Mouse (Mus musculus): ENCODE measurements around the gene Kifc3. TPM values are rescaled to one million over a fixed set of nuclear protein-coding genes. Genes with fewer than 3 reads are reported as not detected.

Kifc3 gene
- 10 to 100 TPM; 22.2 to 23.4 TPM for total RNA-seq (2023)

GRCm38 (mm10) chr8:95202649-95203275, at the start of gene Kifc3:
Kifc3 (minus strand) TSS chr8:95202812.

GRCm38 (mm10) chr8:95080381-95081341, 122.0 kb downstream of the Kifc3 start, which contains the start of gene Katnb1:
Katnb1 (plus strand) TSS chr8:95081186.

GRCm38 (mm10) chr8:95054927-95055510, 147.6 kb downstream of the Kifc3 start, which contains the start of gene Drc7:
Drc7 (plus strand) TSS chr8:95055103.

Other genes starting within 250 kb of the Kifc3 start
- gene Adgrg1, start 228.1 kb downstream of the Kifc3 start, total RNA-seq (2023), result 10 to 100 TPM; 10.2 to 15.0 TPM
- 100 to 1,000 TPM; 129 to 142 TPM for gene Adgrg3, start 185.1 kb downstream of the Kifc3 start, total RNA-seq (2023)
- under 1 TPM; 0.57 TPM for gene Drc7, start 147.7 kb downstream of the Kifc3 start, total RNA-seq (2023)
- gene Katnb1, start 121.6 kb downstream of the Kifc3 start, total RNA-seq (2023), result 10 to 100 TPM; 17.5 to 18.1 TPM
- under 1 TPM; 0.42 to 0.48 TPM for gene Cngb1, start 103.8 kb upstream of the Kifc3 start, total RNA-seq (2023)
- gene Tepp, start 107.8 kb upstream of the Kifc3 start, total RNA-seq (2023), result not detected
- gene Zfp319, start 129.1 kb upstream of the Kifc3 start, total RNA-seq (2023), result 10 to 100 TPM; 10.8 to 12.3 TPM
- 10 to 100 TPM; 30.7 to 36.1 TPM for gene Usb1, start 129.5 kb upstream of the Kifc3 start, total RNA-seq (2023)
- under 1 TPM in 1 of 2 experiments, not detected in 1; 0.13 TPM for gene Mmp15, start 149.5 kb upstream of the Kifc3 start, total RNA-seq (2023)
- gene Cfap20, start 232.1 kb upstream of the Kifc3 start, total RNA-seq (2023), result 10 to 100 TPM; 30.1 to 33.3 TPM